Mouse (Mus musculus) hindbrain, embryonic 12.5 days (tissue): ENCODE measurements at regions not wholly inside any gene's neighbourhood (a gene's known extent, or its start where the extent isn't known, plus 50 kb on each side); places are given as distances from the start of the nearest gene placed in this dataset.
"Not testable (repeated sequence)": the region's sequence is repeated elsewhere in the genome, so short reads cannot be mapped to it uniquely, and the experiment has no call there.

Experiments used
- ATAC-seq: fragments of 200-750 bp; cut with Nextera tagmentation; 2 replicates; pipeline ENCODE4 v1.8.0; 2017; ENCODE audit warnings: moderate TSS enrichment; ENCODE audit not compliant: low FRiP score
- H3K27ac ChIP-seq: fragments of 300-500 bp; sonication (generic); 2 replicates; pipeline ENCODE4 v1.5.1; 2016; ENCODE audit warnings: mild to moderate bottlenecking
- H3K27me3 ChIP-seq: fragments of 300-500 bp; sonication (generic); 2 replicates; pipeline ENCODE4 v1.6.1; 2016; ENCODE audit warnings: mild to moderate bottlenecking
- H3K36me3 ChIP-seq: fragments of 300-500 bp; sonication (generic); 2 replicates; pipeline ENCODE4 v1.6.1; 2016; ENCODE audit warnings: mild to moderate bottlenecking
- H3K4me1 ChIP-seq: fragments of 300-500 bp; sonication (generic); 2 replicates; pipeline ENCODE4 v1.6.1; 2016
- H3K4me2 ChIP-seq: fragments of 300-500 bp; sonication (generic); replicated peaks from 2 replicates; pipeline ENCODE4 v1.6.1; 2016; ENCODE audit warnings: mild to moderate bottlenecking
- H3K4me3 ChIP-seq: fragments of 300-500 bp; sonication (generic); 2 replicates; pipeline ENCODE4 v1.5.1; 2016; ENCODE audit warnings: mild to moderate bottlenecking
- H3K9ac ChIP-seq: fragments of 300-500 bp; sonication (generic); 2 replicates; pipeline ENCODE4 v1.6.1; 2016; ENCODE audit warnings: mild to moderate bottlenecking, moderate library complexity
- H3K9me3 ChIP-seq: fragments of 300-500 bp; sonication (generic); replicated peaks from 2 replicates; pipeline ENCODE4 v1.6.1; 2016; ENCODE audit warnings: mild to moderate bottlenecking
- WGBS: fragments of 180-500 bp; shearing (Covaris S2); methylation state at CpG from one replicate; pipeline ENCODE4 v1.1.7; 2016; 5-methylcytosine and 5-hydroxymethylcytosine counted together

- Histone ChIP-seq H3K9me3 (no peaks in the 10 kb centered on the region), H3K27me3 (peaks cover 23% of the 10 kb centered on the region), H3K9ac (peak overlapping the region; percentile 54; the same call in 1 of the 2 replicates), H3K4me3 (peak overlapping the region; percentile 13; the same call in 1 of the 2 replicates), H3K36me3 (no peaks in the 10 kb centered on the region), H3K4me2 (peak overlapping the region; percentile 42), H3K4me1 (peaks cover 27% of the 10 kb centered on the region), H3K27ac (peak overlapping the region; percentile 96)
- peak; percentile 91 for ATAC-seq
- 6% methylated on average over 19 of the region's 19 CpGs for WGBS
Observed at GRCm38 (mm10) chr12:29368107-29368819, 159.9 kb upstream of the Myt1l start.

DNA sequence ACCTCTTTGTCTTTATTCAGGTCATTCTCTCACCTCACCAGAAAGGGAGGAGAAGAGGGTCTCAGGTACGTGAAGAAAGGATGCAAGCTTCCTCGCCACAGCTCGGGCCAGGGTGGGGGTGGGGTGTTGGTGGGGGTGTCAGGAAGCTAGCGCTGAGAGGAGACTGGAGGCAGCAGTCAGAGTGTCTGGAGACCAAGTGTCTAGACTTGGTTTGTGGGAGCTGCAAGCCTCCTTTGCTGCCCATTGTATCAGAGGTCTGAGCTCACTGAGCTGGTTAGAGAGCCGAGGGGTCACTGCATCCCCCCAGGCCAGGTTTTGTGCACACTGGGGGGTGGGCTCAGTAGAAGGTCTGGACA lies 159.4 kb upstream of the Myt1l start:
- H3K4me3 ChIP-seq, result peak overlapping the region; percentile 13; the same call in 1 of the 2 replicates
- peaks cover 23% of the 10 kb centered on the region for H3K27me3 ChIP-seq
- peak overlapping the region; percentile 54 for H3K9ac ChIP-seq
- ATAC-seq, result peak; percentile 23; the same call in 1 of the 2 replicates
- no peaks in the 10 kb centered on the region for H3K9me3 ChIP-seq
- WGBS, result 15% methylated on average over 5 of the region's 5 CpGs
- no peaks in the 10 kb centered on the region for H3K36me3 ChIP-seq
- peak overlapping the region; percentile 96 for H3K27ac ChIP-seq
- H3K4me1 ChIP-seq, result peaks cover 27% of the 10 kb centered on the region
- H3K4me2 ChIP-seq, result peak overlapping the region; percentile 42

DNA sequence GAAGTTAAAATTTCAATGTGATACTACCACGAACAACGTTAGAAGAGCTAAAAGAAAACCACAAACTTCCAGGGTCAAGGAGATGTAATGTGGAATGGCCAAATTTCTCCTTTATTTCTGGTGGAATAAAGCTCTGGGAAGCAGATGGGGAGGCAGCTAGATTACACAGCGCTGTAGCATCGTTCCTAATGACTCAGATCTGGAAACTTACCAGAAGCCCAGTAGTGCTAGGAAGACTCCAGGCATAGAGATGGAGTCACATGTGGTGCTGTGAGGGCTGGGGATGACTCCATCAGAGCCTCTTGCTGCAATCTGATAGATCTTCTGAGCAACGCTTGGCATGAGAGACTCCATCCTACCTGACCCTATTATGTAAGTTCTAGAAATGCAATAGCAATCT lies 136.4 kb upstream of the Myt1l start:
- no peaks in the 10 kb centered on the region for H3K9me3 ChIP-seq
- H3K27ac ChIP-seq, result no peak overlapping the region
- H3K36me3 ChIP-seq, result no peaks in the 10 kb centered on the region
- no peak overlapping the region for H3K4me2 ChIP-seq
- H3K4me3 ChIP-seq, result no peak overlapping the region
- peaks cover 5% of the 10 kb centered on the region for H3K4me1 ChIP-seq
- no peaks in the 10 kb centered on the region for H3K27me3 ChIP-seq
- WGBS, result 90% methylated on average over 5 of the region's 5 CpGs
- ATAC-seq, result no peak
- no peak overlapping the region for H3K9ac ChIP-seq

GRCm38 (mm10) chr12:29394271-29394670 lies 133.9 kb upstream of the Myt1l start:
- no peaks in the 10 kb centered on the region for H3K27me3 ChIP-seq
- 77% methylated on average over 1 of the region's 1 CpGs for WGBS
- no peaks in the 10 kb centered on the region for H3K36me3 ChIP-seq
- no peaks in the 10 kb centered on the region for H3K9me3 ChIP-seq
- H3K27ac ChIP-seq, result no peak overlapping the region
- no peak overlapping the region for H3K9ac ChIP-seq
- H3K4me2 ChIP-seq, result no peak overlapping the region
- ATAC-seq, result no peak
- H3K4me3 ChIP-seq, result no peak overlapping the region
- H3K4me1 ChIP-seq, result peaks cover 5% of the 10 kb centered on the region

DNA sequence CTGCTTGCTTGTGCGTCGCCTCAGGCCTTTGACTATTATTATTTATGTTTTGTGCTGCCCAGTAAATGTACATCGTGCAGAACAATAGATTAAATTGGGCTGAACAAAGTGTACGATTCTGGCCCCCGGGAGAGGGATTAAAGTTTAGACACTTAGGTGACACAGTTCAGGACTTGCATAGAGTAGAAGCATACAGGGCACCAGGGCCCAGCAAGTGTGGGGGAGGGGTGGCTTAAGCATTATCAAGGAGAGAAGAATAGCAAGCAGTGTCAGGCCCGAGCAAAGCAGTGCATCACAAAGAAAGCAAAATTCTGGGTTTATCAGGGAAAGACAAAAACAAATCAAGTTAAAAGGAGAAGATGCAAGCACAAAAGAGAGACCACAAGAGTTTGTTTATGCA lies 133.3 kb upstream of the Myt1l start:
- Histone ChIP-seq H3K4me3 (no peak overlapping the region), H3K4me2 (no peak overlapping the region), H3K27ac (no peak overlapping the region), H3K4me1 (peaks cover 5% of the 10 kb centered on the region), H3K9ac (no peak overlapping the region), H3K27me3 (no peaks in the 10 kb centered on the region), H3K36me3 (no peaks in the 10 kb centered on the region), H3K9me3 (no peaks in the 10 kb centered on the region)
- ATAC-seq, result no peak
- WGBS, result 28% methylated on average over 6 of the region's 6 CpGs

- Histone ChIP-seq H3K4me1 (peaks cover 5% of the 10 kb centered on the region), H3K27me3 (no peaks in the 10 kb centered on the region), H3K4me3 (no peak overlapping the region), H3K27ac (no peak overlapping the region), H3K36me3 (no peaks in the 10 kb centered on the region), H3K9ac (no peak overlapping the region), H3K4me2 (no peak overlapping the region), H3K9me3 (no peaks in the 10 kb centered on the region)
- WGBS, result 85% methylated on average over 14 of the region's 14 CpGs
- no peak for ATAC-seq
Observed at GRCm38 (mm10) chr12:29395401-29395982, 132.7 kb upstream of the Myt1l start.

GRCm38 (mm10) chr12:29404434-29404833 lies 123.8 kb upstream of the Myt1l start:
- ATAC-seq, result no peak
- Histone ChIP-seq H3K4me1 (no peaks in the 10 kb centered on the region), H3K4me3 (no peak overlapping the region), H3K9ac (no peak overlapping the region), H3K36me3 (no peaks in the 10 kb centered on the region), H3K4me2 (no peak overlapping the region), H3K27me3 (no peaks in the 10 kb centered on the region), H3K9me3 (no peaks in the 10 kb centered on the region), H3K27ac (no peak overlapping the region)
- 26% methylated on average over 1 of the region's 1 CpGs for WGBS

GRCm38 (mm10) chr12:29409336-29410055 lies 118.7 kb upstream of the Myt1l start:
- ATAC-seq, result no peak
- Histone ChIP-seq H3K9ac (no peak overlapping the region), H3K4me3 (no peak overlapping the region), H3K27ac (no peak overlapping the region), H3K4me2 (no peak overlapping the region), H3K36me3 (no peaks in the 10 kb centered on the region), H3K9me3 (no peaks in the 10 kb centered on the region), H3K4me1 (0 out of 2 replicates have a peak, but pooled peaks cover 3% of the 10 kb centered on the region), H3K27me3 (no peaks in the 10 kb centered on the region)
- 89% methylated on average over 8 of the region's 8 CpGs for WGBS

DNA sequence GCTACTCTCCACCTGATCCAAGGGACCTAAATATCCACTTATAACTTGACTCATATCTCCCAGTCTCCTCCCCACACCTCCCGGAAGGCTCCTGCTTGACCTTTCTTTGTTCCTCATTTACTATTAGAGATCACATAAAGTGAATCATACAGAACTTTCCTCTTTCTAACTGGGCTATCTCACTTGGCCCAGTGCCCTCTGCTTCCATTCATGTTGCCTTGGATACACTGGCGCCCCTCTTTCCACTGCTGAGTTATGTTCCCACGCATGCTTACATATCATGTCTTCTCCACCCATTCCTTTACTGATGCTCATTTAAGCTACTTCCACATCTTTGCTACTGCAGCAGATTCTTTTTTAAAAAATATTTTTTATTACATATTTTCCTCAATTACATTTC lies 94.2 kb upstream of the Myt1l start:
- Histone ChIP-seq H3K36me3 (no peaks in the 10 kb centered on the region), H3K27ac (no peak overlapping the region), H3K4me3 (no peak overlapping the region), H3K4me1 (no peaks in the 10 kb centered on the region), H3K4me2 (no peak overlapping the region), H3K27me3 (no peaks in the 10 kb centered on the region), H3K9me3 (no peaks in the 10 kb centered on the region), H3K9ac (no peak overlapping the region)
- ATAC-seq, result no peak
- 85% methylated on average over 3 of the region's 3 CpGs for WGBS

- Histone ChIP-seq H3K4me2 (no peak overlapping the region), H3K4me1 (no peaks in the 10 kb centered on the region), H3K9me3 (no peaks in the 10 kb centered on the region), H3K27ac (no peak overlapping the region), H3K36me3 (no peaks in the 10 kb centered on the region), H3K4me3 (no peak overlapping the region), H3K27me3 (no peaks in the 10 kb centered on the region), H3K9ac (no peak overlapping the region)
- ATAC-seq, result no peak
- 77% methylated on average over 11 of the region's 11 CpGs for WGBS
Observed at GRCm38 (mm10) chr12:29439343-29440019, 88.7 kb upstream of the Myt1l start.

DNA sequence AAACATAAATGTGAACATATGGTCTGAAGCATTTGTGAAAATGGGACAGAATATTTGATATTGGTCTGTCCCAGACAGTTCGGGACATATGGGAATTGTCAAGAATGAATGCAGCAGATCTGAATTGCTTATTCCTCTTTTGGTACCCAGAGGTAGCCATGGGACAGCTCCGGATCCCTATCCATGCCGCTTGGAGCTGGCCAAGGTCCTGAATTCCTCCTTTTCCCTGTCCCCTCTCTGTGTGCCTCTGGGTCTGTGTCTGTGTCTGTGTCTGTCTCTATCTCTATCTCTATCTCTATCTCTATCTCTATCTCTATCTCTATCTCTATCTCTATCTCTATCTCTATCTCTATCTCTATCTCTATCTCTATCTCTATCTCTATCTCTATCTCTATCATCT lies 63.0 kb upstream of the Myt1l start:
- H3K9ac ChIP-seq, H3K27ac ChIP-seq, H3K9me3 ChIP-seq, H3K27me3 ChIP-seq, H3K36me3 ChIP-seq, H3K4me2 ChIP-seq, H3K4me3 ChIP-seq, H3K4me1 ChIP-seq, ATAC-seq: not testable (repeated sequence)
- WGBS, result 26% methylated on average over 3 of the region's 3 CpGs
